7 mouse cellular contexts compared by ENCODE assay signal in the genomic region with DNA sequence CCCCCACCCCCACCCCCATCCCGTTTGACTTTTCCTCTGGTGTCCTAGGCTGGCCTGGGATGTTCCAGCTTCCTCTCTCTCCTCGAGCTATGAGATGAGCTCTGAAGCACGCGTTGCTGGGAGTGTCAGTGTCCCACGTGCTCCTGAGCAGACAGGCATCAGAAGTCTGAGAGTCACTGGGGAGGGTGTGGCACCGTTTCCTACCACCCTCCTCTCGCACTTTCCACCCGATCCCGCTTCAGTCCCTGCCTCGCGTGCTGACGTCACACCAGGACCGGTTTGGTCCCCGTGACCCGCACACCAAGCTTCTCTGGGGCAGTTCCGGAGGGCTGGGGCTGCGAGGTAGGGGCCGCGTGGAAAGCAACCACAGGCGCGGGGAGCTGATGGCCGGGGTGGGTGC. TPM values are rescaled to one million over a fixed set of nuclear protein-coding genes. Genes with fewer than 3 reads are reported as not detected.
A peak's percentile ranks its signal among the peaks of the same experiment; 100 is the strongest.
DNase-seq lines count a peak whose midpoint lies in the region; ATAC-seq and TF ChIP-seq lines count a peak whose summit lies in the region.

No protein-coding gene starts in this region.

- no peak for TF ChIP-seq POLR2A in ES-Bruce4 (IDR thresholded peaks at IDR 0.05; ENCODE audit: insufficient read depth, low read length)

- whole genome bisulfite sequencing in forebrain, embryonic 12.5 days: under 1% methylated on average over 22 of the region's 22 CpGs
- WGBS in intestine, embryonic 16.5 days: 1% methylated on average over 22 of the region's 22 CpGs

- no peak overlapping the region for H3K27ac ChIP-seq in ES-Bruce4 (ENCODE audit: insufficient read depth, low read length)
- H3K27ac ChIP-seq in forebrain, embryonic 12.5 days: no peak overlapping the region
- no peak overlapping the region for H3K27ac ChIP-seq in intestine, embryonic 16.5 days (ENCODE audit: low read length)

- no peaks in the 10 kb centered on the region for H3K4me1 ChIP-seq in ES-Bruce4 (ENCODE audit: control insufficient read depth, insufficient read depth, low read length)
- peaks cover 6% of the 10 kb centered on the region for H3K4me1 ChIP-seq in forebrain, embryonic 12.5 days
- peaks cover 5% of the 10 kb centered on the region for H3K4me1 ChIP-seq in intestine, embryonic 16.5 days (ENCODE audit: control insufficient read depth, insufficient read depth, low read length)

- peak overlapping the region; percentile 61 for H3K4me3 ChIP-seq in ES-Bruce4 (ENCODE audit: low read depth, low read length)
- peak overlapping the region; percentile 30 for H3K4me3 ChIP-seq in forebrain, embryonic 12.5 days (replicated peaks)
- H3K4me3 ChIP-seq in intestine, embryonic 16.5 days (ENCODE audit: low read length): peak overlapping the region; percentile 42

- no peak for TF ChIP-seq EP300 in ES-Bruce4 (IDR thresholded peaks at IDR 0.05; ENCODE audit: insufficient read depth, low read depth, low read length)

- no peaks in the 10 kb centered on the region for H3K27me3 ChIP-seq in ES-Bruce4 (ENCODE audit: control insufficient read depth, insufficient read depth, low read length, poor library complexity, severe bottlenecking)
- H3K27me3 ChIP-seq in forebrain, embryonic 12.5 days: peaks cover 36% of the 10 kb centered on the region
- H3K27me3 ChIP-seq in intestine, embryonic 16.5 days (replicated peaks; ENCODE audit: control insufficient read depth, insufficient read depth, low read length): peaks cover 9% of the 10 kb centered on the region; the same call in 1 of the 2 replicates

- peak; percentile 73 for DNase-seq in CD4-positive, CD25-positive, alpha-beta regulatory T cell, adult 2 months (ENCODE audit: low read depth, low spot score)
- peak; percentile 80 for DNase-seq in lung, postnatal 36 days
- peak; percentile 53 for DNase-seq in retina, postnatal 1 day
- DNase-seq in gastrocnemius, adult 18-20 months (ENCODE audit: low spot score): no peak

- H3K9ac ChIP-seq in ES-Bruce4 (ENCODE audit: low read depth, poor library complexity, severe bottlenecking): peak overlapping the region; percentile 23; the same call in 1 of the 2 replicates
- H3K9ac ChIP-seq in forebrain, embryonic 12.5 days: peak overlapping the region; percentile 29; the same call in 1 of the 2 replicates
- peak overlapping the region; percentile 60 for H3K9ac ChIP-seq in intestine, embryonic 16.5 days (ENCODE audit: low read depth, low read length)

- no peak for ATAC-seq in forebrain, embryonic 12.5 days (ENCODE audit: low FRiP score)
- ATAC-seq in intestine, embryonic 16.5 days: peak; percentile 69

- H3K9me3 ChIP-seq in ES-Bruce4 (replicated peaks; ENCODE audit: control insufficient read depth, insufficient read depth, low read length, poor library complexity, severe bottlenecking): no peaks in the 10 kb centered on the region
- H3K9me3 ChIP-seq in forebrain, embryonic 12.5 days: 0 out of 2 replicates have a peak, but pooled peaks cover 3% of the 10 kb centered on the region
- no peaks in the 10 kb centered on the region for H3K9me3 ChIP-seq in intestine, embryonic 16.5 days (ENCODE audit: control insufficient read depth, low read length)

- H3K36me3 ChIP-seq in ES-Bruce4 (ENCODE audit: control insufficient read depth, insufficient read depth, low read length, poor library complexity, severe bottlenecking): no peaks in the 10 kb centered on the region
- H3K36me3 ChIP-seq in forebrain, embryonic 12.5 days (replicated peaks): no peaks in the 10 kb centered on the region
- no peaks in the 10 kb centered on the region for H3K36me3 ChIP-seq in intestine, embryonic 16.5 days (ENCODE audit: control insufficient read depth, insufficient read depth, low read length)

- H3K4me2 ChIP-seq in forebrain, embryonic 12.5 days: peak overlapping the region; percentile 55
- H3K4me2 ChIP-seq in intestine, embryonic 16.5 days (ENCODE audit: low read depth, low read length): peak overlapping the region; percentile 74

- no peak for TF ChIP-seq CTCF in ES-Bruce4 (IDR thresholded peaks at IDR 0.05; ENCODE audit: low read depth, low read length)

RNA-seq across cellular contexts. Expression of gene Amz1, which starts 11.4 kb away (rescaled TPM):
- polyA plus RNA-seq in ES-Bruce4 (2011; ENCODE audit: insufficient read depth, insufficient read length, low read depth, missing spikeins): 0.60 and 0.64 TPM in 2 replicates
- polyA plus RNA-seq in forebrain, embryonic 12.5 days (2016; fragmentation: Nextera tagmentation; extraction: Ambion mirVana): 1.8 TPM in 2 replicates
- polyA plus RNA-seq in intestine, embryonic 16.5 days (2015; fragmentation: Nextera tagmentation; extraction: Ambion mirVana): 1.4 and 1.5 TPM in 2 replicates
- under 1 TPM in 1 of 2 experiments, not detected in 1; 0.36 TPM for total RNA-seq in gastrocnemius, adult 18-20 months (2021)

RNA-seq across cellular contexts. Expression of gene Brat1, which starts 30.5 kb away (rescaled TPM):
- polyA plus RNA-seq in ES-Bruce4 (2011; ENCODE audit: insufficient read depth, insufficient read length, low read depth, missing spikeins): 9.3 and 9.6 TPM in 2 replicates
- 20.5 and 24.0 TPM in 2 replicates for polyA plus RNA-seq in forebrain, embryonic 12.5 days (2016; fragmentation: Nextera tagmentation; extraction: Ambion mirVana)
- polyA plus RNA-seq in intestine, embryonic 16.5 days (2015; fragmentation: Nextera tagmentation; extraction: Ambion mirVana): 19.0 and 20.0 TPM in 2 replicates
- total RNA-seq in gastrocnemius, adult 18-20 months (2021): 1 to 10 TPM; 4.5 to 5.3 TPM

RNA-seq across cellular contexts. Expression of gene Iqce, which starts 33.1 kb away (rescaled TPM):
- 11.0 and 16.9 TPM in 2 replicates for polyA plus RNA-seq in ES-Bruce4 (2011; ENCODE audit: insufficient read depth, insufficient read length, low read depth, missing spikeins)
- 30.7 and 31.2 TPM in 2 replicates for polyA plus RNA-seq in forebrain, embryonic 12.5 days (2016; fragmentation: Nextera tagmentation; extraction: Ambion mirVana)
- 16.7 and 18.2 TPM in 2 replicates for polyA plus RNA-seq in intestine, embryonic 16.5 days (2015; fragmentation: Nextera tagmentation; extraction: Ambion mirVana)
- 1 to 10 TPM; 1.6 to 2.2 TPM for total RNA-seq in gastrocnemius, adult 18-20 months (2021)
